Mouse (Mus musculus) bone marrow, adult 2 months (tissue): Measurements from ENCODE around the gene Zfc3h1. TPM values are rescaled to one million over a fixed set of nuclear protein-coding genes. Genes with fewer than 3 reads are reported as not detected.

Experiments used
- H3K27ac ChIP-seq: fragments of 200-500 bp; 2 replicates; pipeline ENCODE4 v1.5.1; 2012; ENCODE audit warnings: low read depth, mild to moderate bottlenecking, control low read depth, inconsistent platforms, low read length; ENCODE audit not compliant: control insufficient read depth, poor library complexity, insufficient read depth
- H3K4me1 ChIP-seq: fragments of 200-500 bp; 2 replicates; pipeline ENCODE4 v1.6.1; 2011; ENCODE audit warnings: low read length; ENCODE audit not compliant: control insufficient read depth, insufficient read depth
- H3K4me3 ChIP-seq: fragments of 200-500 bp; replicated peaks from 2 replicates; pipeline ENCODE3; 2011; ENCODE audit warnings: mild to moderate bottlenecking, low read depth, low read length, control low read depth; ENCODE audit not compliant: control insufficient read depth
- CTCF ChIP-seq: fragments of 200-500 bp; IDR thresholded peaks from 2 replicates; pipeline ENCODE4 v1.5.1; 2011; ENCODE audit warnings: low read length, control low read depth; ENCODE audit not compliant: control insufficient read depth, insufficient read depth
- POLR2A ChIP-seq: fragments of 200-500 bp; IDR thresholded peaks from 2 replicates; pipeline ENCODE4 v1.6.1; 2011; ENCODE audit warnings: low read depth, mild to moderate bottlenecking, control low read depth, low read length, borderline replicate concordance; ENCODE audit not compliant: control insufficient read depth
- WGBS: fragments of 180-500 bp; shearing (Covaris S2); methylation state at CpG from one replicate; pipeline ENCODE4 v1.1.7; 2018; 5-methylcytosine and 5-hydroxymethylcytosine counted together
- polyA plus RNA-seq: library from polyadenylated mRNA; stranded (reverse); fragments of >200 nt; gene quantifications from 2 replicates; pipeline ENCODE4 v1.2.4, GENCODE M21; 2011; ENCODE audit warnings: low replicate concordance; ENCODE audit not compliant: missing spikeins, insufficient read depth, insufficient read length

Zfc3h1 gene
- polyA plus RNA-seq, 1 experiment = 36.1 TPM

DNA sequence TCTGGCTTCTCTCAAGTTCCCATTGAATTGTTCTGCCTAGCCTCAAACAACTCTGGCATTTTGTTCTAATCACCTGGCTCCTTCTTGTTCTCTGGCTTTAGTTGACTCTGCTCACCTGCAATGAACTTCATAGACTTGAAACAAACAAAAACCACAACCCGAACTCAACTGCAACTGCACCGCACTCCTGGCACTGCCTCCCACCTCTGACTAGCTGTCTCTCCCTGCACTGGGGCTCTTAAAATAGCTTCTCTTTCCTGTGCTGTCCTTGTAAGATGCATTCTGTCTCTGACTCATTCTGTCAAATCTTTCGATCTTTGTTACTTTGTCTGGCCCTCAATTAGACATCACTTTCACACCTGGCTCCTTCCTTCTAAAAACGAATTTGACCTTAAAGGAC, 21.6 kb upstream of the Zfc3h1 start:
- no peak for TF ChIP-seq POLR2A
- TF ChIP-seq CTCF = no peak
- 67% methylated on average over 4 of the region's 4 CpGs for WGBS
- Histone ChIP-seq H3K4me3 (no peak overlapping the region), H3K27ac (no peak overlapping the region; the same call in 1 of the 2 replicates), H3K4me1 (peaks cover 4% of the 10 kb centered on the region)

DNA sequence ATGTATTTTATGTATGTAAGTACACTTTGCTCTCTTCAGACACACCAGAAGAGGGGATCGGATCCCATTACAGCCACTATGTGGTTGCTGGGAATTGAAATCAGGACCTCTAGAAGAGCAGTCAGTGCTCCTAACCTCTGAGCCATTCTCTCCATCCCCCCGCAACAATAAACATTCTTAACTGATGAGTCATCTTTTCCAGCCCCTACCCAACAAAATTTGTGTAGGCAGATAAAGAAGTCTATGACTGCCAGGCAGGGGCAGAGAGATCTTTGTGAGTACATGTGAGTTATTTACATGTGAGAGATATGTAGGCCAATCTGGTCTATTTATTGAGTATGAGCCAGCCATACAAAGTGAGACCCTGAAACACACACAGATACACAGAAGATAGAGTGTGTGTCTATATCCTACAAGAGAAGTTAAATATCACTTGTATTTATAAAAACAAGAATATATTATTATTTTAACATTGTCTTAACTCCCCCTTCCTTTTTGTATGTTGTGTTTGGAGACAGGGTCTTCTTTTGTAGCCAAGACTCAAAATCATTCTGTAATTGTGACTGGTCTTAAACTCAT, 3.2 kb upstream of the Zfc3h1 start:
- Histone ChIP-seq H3K4me1 (no peaks in the 10 kb centered on the region), H3K27ac (no peak overlapping the region), H3K4me3 (no peak overlapping the region)
- TF ChIP-seq CTCF (no peak), POLR2A (no peak)
- 86% methylated on average over 2 of the region's 2 CpGs for WGBS

- no peak overlapping the region for H3K4me3 ChIP-seq
- TF ChIP-seq CTCF (no peak), POLR2A (no peak)
- 53% methylated on average over 12 of the region's 12 CpGs for WGBS
- no peaks in the 10 kb centered on the region for H3K4me1 ChIP-seq
- H3K27ac ChIP-seq = no peak overlapping the region
Observed at GRCm38 (mm10) chr10:115382846-115383643, 1.7 kb upstream of the Zfc3h1 start.

GRCm38 (mm10) chr10:115383644-115384220, 1.0 kb upstream of the Zfc3h1 start:
- 2% methylated on average over 15 of the region's 15 CpGs for WGBS
- peak overlapping the region; percentile 92 for H3K4me3 ChIP-seq
- TF ChIP-seq CTCF = no peak
- no peak for TF ChIP-seq POLR2A
- H3K27ac ChIP-seq = peak overlapping the region; percentile 98
- H3K4me1 ChIP-seq = no peaks in the 10 kb centered on the region

DNA sequence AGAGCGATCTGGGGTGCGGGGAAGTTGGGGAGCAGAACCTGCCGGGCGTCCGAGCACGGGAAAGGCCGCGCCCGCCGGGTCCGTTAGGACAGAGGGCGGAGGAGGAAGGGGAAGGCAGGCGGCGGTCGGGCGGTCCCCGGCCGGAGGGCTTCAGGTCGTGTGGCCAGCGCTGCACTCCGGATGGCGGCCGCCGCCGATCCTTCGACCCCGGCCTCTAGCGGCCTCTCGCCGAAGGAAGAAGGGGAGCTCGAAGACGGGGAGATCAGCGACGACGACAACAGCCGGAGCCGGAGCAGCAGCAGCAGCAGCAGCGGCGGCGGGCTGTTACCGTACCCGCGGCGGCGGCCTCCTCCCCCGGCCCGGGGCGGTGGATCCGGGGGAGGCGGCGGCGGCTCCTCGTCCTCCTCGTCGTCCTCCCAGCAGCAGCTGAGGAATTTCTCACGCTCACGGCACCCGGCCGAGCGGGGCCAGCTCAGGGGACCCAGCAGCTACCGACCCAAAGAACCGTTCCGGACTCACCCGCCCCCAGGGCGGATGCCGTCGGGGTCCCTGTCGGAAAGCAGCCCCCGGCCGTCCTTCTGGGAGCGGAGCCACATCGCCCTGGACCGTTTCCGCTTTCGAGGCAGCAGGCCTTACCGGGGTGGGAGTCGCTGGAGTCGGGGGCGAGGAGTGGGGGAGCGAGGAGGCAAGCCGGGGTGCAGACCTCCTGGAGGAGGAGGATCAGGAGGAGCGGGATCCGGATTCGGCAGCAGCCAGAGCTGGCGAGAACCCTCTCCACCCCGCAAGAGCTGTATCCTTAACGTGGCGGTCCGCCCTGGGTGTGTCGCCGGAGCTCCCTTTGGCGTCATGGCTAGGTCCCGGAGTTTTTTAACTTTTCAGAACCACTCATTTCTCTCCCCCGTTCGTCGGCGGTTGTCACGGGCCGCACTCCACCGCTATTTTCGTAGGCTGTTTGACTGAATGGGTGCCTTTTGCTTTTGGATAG, 551 bp downstream of the Zfc3h1 start:
- peak overlapping the region; percentile 98 for H3K27ac ChIP-seq
- peak overlapping the region; percentile 92 for H3K4me3 ChIP-seq
- TF ChIP-seq CTCF (no peak), POLR2A (no peak)
- under 1% methylated on average over 100 of the region's 101 CpGs for WGBS
- H3K4me1 ChIP-seq = no peaks in the 10 kb centered on the region

DNA sequence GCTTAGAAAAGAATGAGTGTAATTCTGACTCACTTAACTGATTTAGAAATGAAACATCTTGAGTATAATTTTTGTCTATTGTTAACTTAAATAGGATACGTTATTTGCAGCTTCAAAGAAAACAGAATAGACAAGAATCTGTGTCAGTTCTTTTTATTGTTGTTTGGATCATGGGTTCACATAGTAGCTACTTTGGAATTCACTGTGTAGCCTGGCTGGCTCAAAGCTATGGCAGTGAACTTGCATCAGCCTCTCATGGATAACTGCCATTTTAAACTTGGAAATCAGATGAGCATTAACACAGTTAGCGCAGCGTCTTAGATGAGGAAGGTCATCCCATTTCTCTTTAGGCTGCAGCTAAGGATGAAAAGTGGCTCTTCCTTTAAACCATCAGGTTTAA, 3.1 kb downstream of the Zfc3h1 start:
- Histone ChIP-seq H3K27ac (no peak overlapping the region), H3K4me3 (no peak overlapping the region), H3K4me1 (no peaks in the 10 kb centered on the region; the same call in 1 of the 2 replicates)
- TF ChIP-seq POLR2A (no peak), CTCF (no peak)
- 88% methylated on average over 3 of the region's 3 CpGs for WGBS

GRCm38 (mm10) chr10:115391076-115391475, 6.3 kb downstream of the Zfc3h1 start:
- TF ChIP-seq CTCF (no peak), POLR2A (no peak)
- no peaks in the 10 kb centered on the region; the same call in 1 of the 2 replicates for H3K4me1 ChIP-seq
- H3K4me3 ChIP-seq = no peak overlapping the region
- 91% methylated on average over 4 of the region's 4 CpGs for WGBS
- H3K27ac ChIP-seq = no peak overlapping the region
